Mouse (Mus musculus) lung, adult 2 months (tissue): Measurements from ENCODE around the gene Ranbp1.

Experiments used
- CTCF ChIP-seq: fragments of 200-500 bp; IDR thresholded peaks from 2 replicates; pipeline ENCODE4 v1.5.1; 2011; ENCODE audit warnings: mild to moderate bottlenecking, low read length, control low read depth; ENCODE audit not compliant: insufficient read depth
- POLR2A ChIP-seq: fragments of 200-500 bp; IDR thresholded peaks from 2 replicates; pipeline ENCODE4 v1.6.1; 2011; ENCODE audit warnings: low read depth, mild to moderate bottlenecking, control low read depth, low read length, borderline replicate concordance; ENCODE audit errors: extremely low read depth

DNA sequence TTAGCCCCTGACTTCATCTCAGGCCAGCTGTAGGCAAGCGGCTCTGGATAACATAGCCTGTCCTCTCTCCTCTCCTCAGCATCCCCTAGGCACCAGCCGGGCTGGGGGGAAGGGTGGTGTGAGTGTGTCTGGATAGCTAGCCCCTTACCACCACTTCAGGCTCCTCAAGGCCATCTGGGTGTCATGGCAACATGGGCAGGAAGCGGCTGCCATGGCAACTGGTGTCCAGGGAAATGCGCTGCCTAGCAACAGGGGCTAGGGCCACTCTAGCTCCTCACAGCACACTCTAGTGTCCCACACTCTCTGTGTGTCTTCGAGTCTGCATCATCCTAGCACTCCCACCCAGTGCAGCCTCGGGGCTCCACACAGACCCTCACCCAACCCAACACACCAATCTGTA, 34.8 kb downstream of the Ranbp1 start:
- no peak for TF ChIP-seq CTCF
- TF ChIP-seq POLR2A = no peak
